Mouse (Mus musculus): ENCODE results near the gene Prlr. TPM values are rescaled to one million over a fixed set of nuclear protein-coding genes. Genes with fewer than 3 reads are reported as not detected.

Gene Prlr
- polyA plus RNA-seq, 1 experiment from 2014 or later: 0.75 TPM

GRCm38 (mm10) chr15:10358039-10358948 is 181.3 kb downstream of the Prlr start, which contains the start of gene Agxt2:
Gene Agxt2, plus strand, starts transcription at chr15:10358532.
- no peak for ATAC-seq
- no peak within 1 kb of the TSS for H3K27ac ChIP-seq
- 84% methylated on average over 9 of the region's 9 CpGs for WGBS

GRCm38 (mm10) chr15:10366331-10366730 is 189.3 kb downstream of the Prlr start:
- H3K36me3 ChIP-seq: no peaks in the 10 kb centered on the region
- no peaks in the 10 kb centered on the region for H3K4me1 ChIP-seq (replicated peaks)
- no peak overlapping the region for H3K4me2 ChIP-seq (replicated peaks)
- H3K27ac ChIP-seq: no peak overlapping the region
- 91% methylated on average over 2 of the region's 2 CpGs for WGBS
- no peak for ATAC-seq
- H3K4me3 ChIP-seq (replicated peaks): no peak overlapping the region
- no peaks in the 10 kb centered on the region for H3K9me3 ChIP-seq
- H3K27me3 ChIP-seq: no peaks in the 10 kb centered on the region
- no peak overlapping the region for H3K9ac ChIP-seq (replicated peaks)

More at GRCm38 (mm10) chr15:10358039-10358948, 181.3 kb downstream of the Prlr start, which contains the start of gene Agxt2:
- Histone ChIP-seq H3K4me2 (replicated peaks) (no peak within 1 kb of the TSS), H3K36me3 (no peaks in the 10 kb centered on the region), H3K27me3 (no peaks in the 10 kb centered on the region), H3K9ac (replicated peaks) (no peak within 1 kb of the TSS), H3K9me3 (no peaks in the 10 kb centered on the region), H3K4me1 (replicated peaks) (no peaks in the 10 kb centered on the region), H3K4me3 (replicated peaks) (no peak within 1 kb of the TSS)

- WGBS: 85% methylated on average over 3 of the region's 3 CpGs
- no peaks in the 10 kb centered on the region for H3K27me3 ChIP-seq
- no peaks in the 10 kb centered on the region for H3K36me3 ChIP-seq
These were observed 198.4 kb downstream of the Prlr start for GRCm38 (mm10) chr15:10375404-10375803.

GRCm38 (mm10) chr15:10378338-10378959 is 201.4 kb downstream of the Prlr start:
- H3K9ac ChIP-seq (replicated peaks): no peak overlapping the region
- WGBS: 92% methylated on average over 4 of the region's 4 CpGs
- no peaks in the 10 kb centered on the region for H3K4me1 ChIP-seq (replicated peaks)
- no peaks in the 10 kb centered on the region for H3K36me3 ChIP-seq
- H3K9me3 ChIP-seq: 0 out of 2 replicates have a peak, but pooled peaks cover 2% of the 10 kb centered on the region
- no peak overlapping the region for H3K27ac ChIP-seq
- no peaks in the 10 kb centered on the region for H3K27me3 ChIP-seq
- no peak for ATAC-seq
- H3K4me3 ChIP-seq (replicated peaks): no peak overlapping the region
- H3K4me2 ChIP-seq (replicated peaks): no peak overlapping the region

More at GRCm38 (mm10) chr15:10375404-10375803, 198.4 kb downstream of the Prlr start:
- Histone ChIP-seq H3K9me3 (no peaks in the 10 kb centered on the region), H3K27ac (no peak overlapping the region), H3K4me2 (replicated peaks) (no peak overlapping the region), H3K4me3 (replicated peaks) (no peak overlapping the region), H3K4me1 (replicated peaks) (no peaks in the 10 kb centered on the region), H3K9ac (replicated peaks) (no peak overlapping the region)
- no peak for ATAC-seq

GRCm38 (mm10) chr15:10379757-10380458 is 202.9 kb downstream of the Prlr start:
- no peaks in the 10 kb centered on the region for H3K4me1 ChIP-seq (replicated peaks)
- no peak overlapping the region for H3K4me3 ChIP-seq (replicated peaks)
- no peak overlapping the region for H3K27ac ChIP-seq
- WGBS: 93% methylated on average over 3 of the region's 3 CpGs
- no peak overlapping the region for H3K9ac ChIP-seq (replicated peaks)
- H3K36me3 ChIP-seq: no peaks in the 10 kb centered on the region
- no peak overlapping the region for H3K4me2 ChIP-seq (replicated peaks)
- 0 out of 2 replicates have a peak, but pooled peaks cover 2% of the 10 kb centered on the region for H3K9me3 ChIP-seq
- no peaks in the 10 kb centered on the region for H3K27me3 ChIP-seq
- no peak for ATAC-seq

- H3K27me3 ChIP-seq: no peaks in the 10 kb centered on the region
- H3K4me2 ChIP-seq (replicated peaks): no peak overlapping the region
- no peaks in the 10 kb centered on the region for H3K4me1 ChIP-seq (replicated peaks)
- H3K27ac ChIP-seq: no peak overlapping the region
- no peak overlapping the region for H3K9ac ChIP-seq (replicated peaks)
- 0 out of 2 replicates have a peak, but pooled peaks cover 2% of the 10 kb centered on the region for H3K9me3 ChIP-seq
- no peaks in the 10 kb centered on the region for H3K36me3 ChIP-seq
- no peak for ATAC-seq
- H3K4me3 ChIP-seq (replicated peaks): no peak overlapping the region
- WGBS: 74% methylated on average over 2 of the region's 2 CpGs
These were observed 210.2 kb downstream of the Prlr start for GRCm38 (mm10) chr15:10387263-10387662.

Other genes with a start within 250 kb of the Prlr start
- not detected in 2 replicates for gene Gm21973, start 148.1 kb downstream of the Prlr start, polyA plus RNA-seq (2015; fragmentation: Nextera tagmentation; extraction: Ambion mirVana)
- gene Agxt2, start 181.3 kb downstream of the Prlr start, polyA plus RNA-seq (2015; fragmentation: Nextera tagmentation; extraction: Ambion mirVana): not detected in 2 replicates